Mouse (Mus musculus) Patski (cell line): Measurements from ENCODE around the gene Pwwp2a. TPM values are rescaled to one million over a fixed set of nuclear protein-coding genes. Genes with fewer than 3 reads are reported as not detected.

Experiments used
- ATAC-seq: fragments of 100-300 bp; one replicate; pipeline ENCODE4 v1.8.0; 2021
- CTCF ChIA-PET: fragments of 350-600 bp; sonication (Branson Sonifier 250); formaldehyde crosslinking; loops from one replicate; lab custom pipeline; 2022; ENCODE audit warnings: inconsistent platforms; lab: Charles Lee
- POLR2A ChIA-PET: fragments of 350-600 bp; sonication (Branson Sonifier 250); formaldehyde crosslinking; loops from one replicate; lab custom pipeline; 2022; ENCODE audit warnings: antibody characterized with exemption, inconsistent platforms; lab: Charles Lee
- DNase-seq: peaks from one replicate; pipeline ENCODE4 v3.0.0-alpha.2; 2011; ENCODE audit warnings: low read depth, low spot score
- H3K27me3 ChIP-seq: fragments of 371-371 bp; one replicate; pipeline ENCODE4 v1.5.1; 2021
- CTCF ChIP-seq: fragments of 100-300 bp; IDR thresholded peaks from one replicate; pipeline ENCODE4 v1.5.1; 2021
- in situ Hi-C: fragments of 300-500 bp; cut with MboI; formaldehyde crosslinking; loops from 3 replicates; pipeline ENCODE4 v1.11.1; 2018; ENCODE audit warnings: low pct_unique_long_range_greater_than_20kb, mixed read lengths
- polyA plus RNA-seq: library from polyadenylated mRNA; unstranded; gene quantifications from one replicate; pipeline ENCODE4 v1.2.3, GENCODE M21; 2021

Pwwp2a gene
- polyA plus RNA-seq, result 28.9 TPM

GRCm38 (mm10) chr11:43681472-43682414 is at the start of gene Pwwp2a:
TSS of gene Pwwp2a (plus strand) at chr11:43681998.
- H3K27me3 ChIP-seq, result no peaks in the 10 kb centered on the region
- no peak for TF ChIP-seq CTCF
- ATAC-seq, result peak; percentile 98
- ChIA-PET CTCF (no interaction called here), POLR2A (interaction anchor here (0.7 to 1.1 kb wide), 3 partner anchors 38 to 71 kb away, joined by 3 read pairs; no protein-coding TSS in a partner anchor)
- in situ Hi-C loops, result no loop called here
- peak; percentile 97 for DNase-seq

- POLR2A ChIA-PET, result no interaction called here
- TF ChIP-seq CTCF, result no peak
- DNase-seq, result no peak
- CTCF ChIA-PET, result no interaction called here
- ATAC-seq, result no peak
- in situ Hi-C loops, result no loop called here
- no peaks in the 10 kb centered on the region for H3K27me3 ChIP-seq
Measured at GRCm38 (mm10) chr11:43632566-43632965, 49.2 kb upstream of the Pwwp2a start.

GRCm38 (mm10) chr11:43633165-43633564 is 48.6 kb upstream of the Pwwp2a start:
- ChIA-PET POLR2A (no interaction called here), CTCF (no interaction called here)
- DNase-seq, result no peak
- in situ Hi-C loops, result no loop called here
- no peaks in the 10 kb centered on the region for H3K27me3 ChIP-seq
- no peak for ATAC-seq
- TF ChIP-seq CTCF, result no peak

GRCm38 (mm10) chr11:43633658-43634401 is 48.0 kb upstream of the Pwwp2a start:
- ATAC-seq (no peak), DNase-seq (no peak)
- TF ChIP-seq CTCF, result no peak
- H3K27me3 ChIP-seq, result no peaks in the 10 kb centered on the region
- POLR2A ChIA-PET, result no interaction called here
- in situ Hi-C loops, result no loop called here
- CTCF ChIA-PET, result no interaction called here

GRCm38 (mm10) chr11:43636761-43637160 is 45.0 kb upstream of the Pwwp2a start:
- DNase-seq (no peak), ATAC-seq (no peak)
- no peaks in the 10 kb centered on the region for H3K27me3 ChIP-seq
- ChIA-PET CTCF (interaction anchor here (0.9 to 1.2 kb wide), 2 partner anchors 9 to 19 kb away, joined by 3 to 4 read pairs; no protein-coding TSS in a partner anchor), POLR2A (interaction anchor here (0.6 kb wide), 1 partner anchor 9 kb away, joined by 5 read pairs; no protein-coding TSS in a partner anchor)
- in situ Hi-C loops, result no loop called here
- no peak for TF ChIP-seq CTCF

- ATAC-seq, result no peak
- CTCF ChIA-PET, result no interaction called here
- POLR2A ChIA-PET, result no interaction called here
- TF ChIP-seq CTCF, result no peak
- DNase-seq, result no peak
- in situ Hi-C loops, result no loop called here
- no peaks in the 10 kb centered on the region for H3K27me3 ChIP-seq
Measured at GRCm38 (mm10) chr11:43638486-43638885, 43.3 kb upstream of the Pwwp2a start.

GRCm38 (mm10) chr11:43643180-43643591 is 38.6 kb upstream of the Pwwp2a start:
- no peaks in the 10 kb centered on the region for H3K27me3 ChIP-seq
- ATAC-seq (peak; percentile 98), DNase-seq (peak; percentile 96)
- POLR2A ChIA-PET, result interaction anchor here (1.1 kb wide), 1 partner anchor 39 kb away, joined by 3 read pairs; the partner anchor contains the start of gene Pwwp2a
- TF ChIP-seq CTCF, result no peak
- CTCF ChIA-PET, result no interaction called here
- in situ Hi-C loops, result no loop called here

- ATAC-seq (no peak), DNase-seq (no peak)
- TF ChIP-seq CTCF, result no peak
- ChIA-PET CTCF (no interaction called here), POLR2A (no interaction called here)
- no peaks in the 10 kb centered on the region for H3K27me3 ChIP-seq
- in situ Hi-C loops, result no loop called here
Measured at GRCm38 (mm10) chr11:43645286-43645685, 36.5 kb upstream of the Pwwp2a start.

- no peak for DNase-seq
- ATAC-seq, result no peak
- H3K27me3 ChIP-seq, result no peaks in the 10 kb centered on the region
- in situ Hi-C loops, result no loop called here
- ChIA-PET CTCF (no interaction called here), POLR2A (interaction anchor here (0.6 kb wide), 1 partner anchor 141 kb away, joined by 6 read pairs; no protein-coding TSS in a partner anchor)
- TF ChIP-seq CTCF, result no peak
Measured at GRCm38 (mm10) chr11:43653051-43653475, 28.7 kb upstream of the Pwwp2a start.

GRCm38 (mm10) chr11:43656464-43656863 is 25.3 kb upstream of the Pwwp2a start:
- no peaks in the 10 kb centered on the region for H3K27me3 ChIP-seq
- ChIA-PET POLR2A (no interaction called here), CTCF (interaction anchor here (1.0 to 1.7 kb wide), 3 partner anchors 14 to 48 kb away, joined by 3 to 4 read pairs (median 3); no protein-coding TSS in a partner anchor)
- DNase-seq (no peak), ATAC-seq (no peak)
- in situ Hi-C loops, result no loop called here
- TF ChIP-seq CTCF, result no peak

- in situ Hi-C loops, result no loop called here
- no peak for DNase-seq
- no peaks in the 10 kb centered on the region for H3K27me3 ChIP-seq
- ChIA-PET CTCF (no interaction called here), POLR2A (no interaction called here)
- TF ChIP-seq CTCF, result no peak
- ATAC-seq, result no peak
Measured at GRCm38 (mm10) chr11:43658010-43658409, 23.8 kb upstream of the Pwwp2a start.
